Mouse (Mus musculus) embryonic facial prominence, embryonic 14.5 days (tissue): ENCODE measurements at regions not wholly inside any gene's neighbourhood (a gene's known extent, or its start where the extent isn't known, plus 50 kb on each side); places are given as distances from the start of the nearest gene placed in this dataset.
A peak's percentile ranks its signal among the peaks of the same experiment; 100 is the strongest.

Experiments used
- ATAC-seq: fragments of 200-750 bp; cut with Nextera tagmentation; 2 replicates; pipeline ENCODE4 v1.8.0; 2017; ENCODE audit warnings: low read depth, moderate number of reproducible peaks, moderate TSS enrichment
- DNase-seq: peaks from one replicate; pipeline ENCODE4 v3.0.0-alpha.2; 2015; ENCODE audit warnings: low spot score
- H3K27ac ChIP-seq: fragments of 300-500 bp; sonication (generic); replicated peaks from 2 replicates; pipeline ENCODE4 v1.5.1; 2014; ENCODE audit warnings: low read depth, mild to moderate bottlenecking, low read length, moderate library complexity
- H3K27me3 ChIP-seq: fragments of 300-500 bp; sonication (generic); replicated peaks from 2 replicates; pipeline ENCODE4 v1.6.1; 2014; ENCODE audit warnings: low read length; ENCODE audit not compliant: control insufficient read depth, insufficient read depth
- H3K36me3 ChIP-seq: fragments of 300-500 bp; sonication (generic); 2 replicates; pipeline ENCODE4 v1.6.1; 2014; ENCODE audit warnings: low read length, mixed read lengths; ENCODE audit not compliant: control insufficient read depth, insufficient read depth
- H3K4me1 ChIP-seq: fragments of 300-500 bp; sonication (generic); 2 replicates; pipeline ENCODE4 v1.6.1; 2014; ENCODE audit warnings: antibody characterized with exemption, low read length; ENCODE audit not compliant: control insufficient read depth, insufficient read depth
- H3K4me2 ChIP-seq: fragments of 300-500 bp; sonication (generic); 2 replicates; pipeline ENCODE4 v1.6.1; 2014; ENCODE audit warnings: low read depth, mild to moderate bottlenecking, low read length, moderate library complexity, mixed read lengths
- H3K4me3 ChIP-seq: fragments of 300-500 bp; sonication (generic); 2 replicates; pipeline ENCODE4 v1.5.1; 2014; ENCODE audit warnings: low read depth, mild to moderate bottlenecking, low read length
- H3K9ac ChIP-seq: fragments of 300-500 bp; sonication (generic); 2 replicates; pipeline ENCODE4 v1.6.1; 2014; ENCODE audit warnings: low read depth, mild to moderate bottlenecking, low read length, moderate library complexity, mixed read lengths
- H3K9me3 ChIP-seq: fragments of 300-500 bp; sonication (generic); 2 replicates; pipeline ENCODE4 v1.6.1; 2016; ENCODE audit warnings: low read length; ENCODE audit not compliant: control insufficient read depth
- WGBS: fragments of 180-500 bp; shearing (Covaris S2); extraction: QIAGEN DNeasy Blood & Tissue Kit; methylation state at CpG from one replicate; pipeline ENCODE4 v1.1.7; 2014; 5-methylcytosine and 5-hydroxymethylcytosine counted together

DNA sequence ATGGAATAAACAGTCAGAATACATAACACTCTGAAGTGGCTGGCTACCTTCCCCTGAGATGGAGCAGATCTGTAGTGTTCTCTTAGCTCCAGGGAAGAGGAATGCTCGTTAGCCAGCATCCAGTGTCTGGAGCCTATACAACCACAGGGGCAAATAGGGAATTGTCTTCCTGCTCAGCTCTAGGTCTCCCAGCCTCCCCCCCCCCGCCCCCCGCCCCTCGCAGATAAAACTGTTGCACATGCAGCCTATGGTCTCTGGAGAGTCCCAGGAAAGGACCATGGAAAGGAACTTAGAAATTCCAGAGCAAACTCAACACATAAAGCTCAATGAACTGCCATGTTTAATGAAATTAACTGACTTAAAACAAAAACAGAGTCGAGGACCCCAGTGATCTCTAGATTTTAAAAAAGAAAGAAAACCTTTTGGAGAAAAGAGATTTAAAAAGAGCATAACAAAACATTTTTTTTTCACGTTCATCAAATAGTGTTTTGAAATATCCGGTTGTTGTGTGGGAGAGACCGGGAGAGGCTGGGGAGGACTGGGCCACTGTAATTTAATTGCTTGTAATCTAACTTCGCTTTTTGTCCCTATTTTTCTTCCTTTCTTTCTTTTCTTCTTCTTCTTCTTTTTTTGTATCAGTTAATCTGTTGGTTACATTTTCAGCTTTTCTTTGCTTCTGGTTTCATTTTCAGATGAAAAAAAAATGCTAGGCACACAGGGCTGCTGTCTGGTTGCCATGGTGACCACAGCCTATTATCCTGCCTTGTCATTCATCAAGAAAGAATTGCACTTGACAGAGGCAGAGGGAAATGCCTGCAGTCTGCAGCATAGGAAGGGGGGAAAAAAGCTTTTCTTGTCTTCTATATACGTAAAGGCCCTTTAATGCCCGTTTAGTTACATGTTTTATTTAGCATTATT, 450.3 kb upstream of the Ubash3b start:
- H3K9me3 ChIP-seq, result no peaks in the 10 kb centered on the region
- H3K9ac ChIP-seq, result peak overlapping the region; percentile 41; the same call in 1 of the 2 replicates
- ATAC-seq, result peak; percentile 74; the same call in 1 of the 2 replicates
- WGBS, result 6% methylated on average over 11 of the region's 11 CpGs
- peaks cover 47% of the 10 kb centered on the region for H3K4me1 ChIP-seq
- H3K4me2 ChIP-seq, result peak overlapping the region; percentile 51
- peak overlapping the region; percentile 90 for H3K27ac ChIP-seq
- no peaks in the 10 kb centered on the region for H3K27me3 ChIP-seq
- no peaks in the 10 kb centered on the region for H3K36me3 ChIP-seq
- H3K4me3 ChIP-seq, result peak overlapping the region; percentile 19
- DNase-seq, result peak; percentile 95

DNA sequence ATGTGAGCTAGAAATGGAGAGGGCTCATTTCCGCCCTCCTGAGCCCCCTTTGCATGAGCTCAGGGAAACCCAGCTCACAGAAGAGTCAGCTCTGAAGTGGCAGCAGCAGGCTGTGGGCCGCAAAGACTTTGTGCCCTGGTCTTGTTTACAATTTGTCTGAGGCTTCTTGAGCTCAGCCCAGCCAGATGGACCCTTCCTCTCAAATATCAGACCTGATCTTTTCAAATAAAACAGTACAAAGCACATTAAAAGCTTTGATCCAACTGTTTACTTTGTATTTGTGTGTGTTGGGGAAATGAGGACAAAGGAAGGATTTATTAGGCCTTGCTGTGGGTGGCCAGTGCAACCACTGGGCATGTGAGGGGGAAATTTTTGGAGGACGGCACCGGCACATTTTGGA, 448.9 kb upstream of the Ubash3b start:
- Histone ChIP-seq H3K4me3 (no peak overlapping the region), H3K27me3 (no peaks in the 10 kb centered on the region), H3K27ac (peak overlapping the region; percentile 90), H3K9ac (peak overlapping the region; percentile 37; the same call in 1 of the 2 replicates), H3K4me1 (peaks cover 47% of the 10 kb centered on the region), H3K36me3 (no peaks in the 10 kb centered on the region), H3K9me3 (no peaks in the 10 kb centered on the region), H3K4me2 (no peak overlapping the region)
- ATAC-seq, result no peak
- 44% methylated on average over 4 of the region's 4 CpGs for WGBS
- no peak for DNase-seq

DNA sequence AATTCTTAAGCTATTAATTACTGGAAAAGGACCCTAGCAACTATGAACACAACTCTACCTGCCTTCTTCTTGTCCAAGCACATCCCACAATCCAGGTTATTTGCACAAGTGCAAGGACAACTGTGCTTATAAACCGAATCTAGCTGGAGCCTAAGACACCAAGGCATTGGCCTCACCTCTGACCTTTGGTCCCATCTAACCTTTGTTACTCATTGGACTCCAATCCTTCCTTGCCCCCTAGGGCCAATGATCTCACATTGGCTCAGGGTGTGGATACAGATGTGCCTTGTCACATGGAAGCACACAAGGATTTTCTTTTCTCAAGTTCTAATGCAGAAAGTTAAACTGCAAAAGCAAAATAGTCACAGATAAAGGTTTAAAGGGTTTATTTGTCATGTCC, 444.6 kb upstream of the Ubash3b start:
- 63% methylated on average over 1 of the region's 1 CpGs for WGBS
- DNase-seq (no peak), ATAC-seq (no peak)
- Histone ChIP-seq H3K9me3 (no peaks in the 10 kb centered on the region), H3K4me2 (no peak overlapping the region), H3K4me1 (peaks cover 11% of the 10 kb centered on the region), H3K9ac (no peak overlapping the region), H3K27me3 (no peaks in the 10 kb centered on the region), H3K36me3 (0 out of 2 replicates have a peak, but pooled peaks cover 3% of the 10 kb centered on the region), H3K27ac (no peak overlapping the region), H3K4me3 (no peak overlapping the region)

DNA sequence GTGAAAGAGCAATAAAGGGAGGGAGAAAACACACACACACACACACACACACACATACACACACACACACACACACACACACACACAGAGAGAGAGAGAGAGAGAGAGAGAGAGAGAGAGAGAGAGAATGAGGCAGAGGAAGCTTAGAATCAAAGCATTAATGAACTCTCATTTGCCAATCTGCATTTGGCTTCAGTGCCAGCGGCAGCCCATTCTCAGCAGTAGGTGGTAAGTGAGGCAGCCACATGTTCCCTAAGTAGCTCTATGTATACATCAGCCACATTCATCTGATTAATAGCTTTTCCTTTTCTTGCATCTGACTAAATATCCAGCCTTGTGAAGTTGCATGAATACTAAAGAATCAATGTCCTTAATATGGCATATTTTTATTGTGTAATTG, 443.4 kb upstream of the Ubash3b start:
- Histone ChIP-seq H3K27ac (no peak overlapping the region), H3K27me3 (no peaks in the 10 kb centered on the region), H3K4me1 (peaks cover 10% of the 10 kb centered on the region), H3K9me3 (no peaks in the 10 kb centered on the region), H3K9ac (no peak overlapping the region), H3K4me3 (no peak overlapping the region), H3K36me3 (0 out of 2 replicates have a peak, but pooled peaks cover 3% of the 10 kb centered on the region), H3K4me2 (no peak overlapping the region)
- ATAC-seq, result no peak
- WGBS, result 50% methylated on average over 1 of the region's 1 CpGs
- DNase-seq, result no peak

DNA sequence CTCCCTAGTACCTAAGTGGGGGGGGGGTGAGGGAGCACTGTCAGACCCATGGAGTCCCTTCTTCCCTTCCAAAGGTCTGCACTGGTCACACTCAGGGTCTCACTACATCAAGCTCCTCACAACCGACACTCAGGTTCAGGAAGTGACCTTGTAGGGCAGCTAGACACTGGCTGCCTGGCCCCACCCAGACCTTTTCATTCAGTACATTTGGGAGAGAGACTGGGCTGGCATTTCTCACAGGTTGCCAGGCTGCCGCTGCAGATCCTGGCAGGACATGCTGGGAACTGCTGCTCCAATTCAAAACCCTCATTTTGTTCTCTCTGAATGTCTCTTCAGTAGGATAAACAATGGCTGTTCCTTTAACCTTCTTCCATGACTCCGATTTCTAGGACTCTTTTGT, 439.3 kb upstream of the Ubash3b start:
- 0 out of 2 replicates have a peak, but pooled peaks cover 7% of the 10 kb centered on the region for H3K36me3 ChIP-seq
- WGBS, result 43% methylated on average over 3 of the region's 3 CpGs
- H3K9me3 ChIP-seq, result no peaks in the 10 kb centered on the region
- H3K27ac ChIP-seq, result no peak overlapping the region; the same call in 1 of the 2 replicates
- ATAC-seq (no peak), DNase-seq (no peak)
- H3K4me3 ChIP-seq, result no peak overlapping the region
- H3K9ac ChIP-seq, result no peak overlapping the region
- peaks cover 34% of the 10 kb centered on the region for H3K4me1 ChIP-seq
- no peaks in the 10 kb centered on the region for H3K27me3 ChIP-seq
- H3K4me2 ChIP-seq, result no peak overlapping the region

DNA sequence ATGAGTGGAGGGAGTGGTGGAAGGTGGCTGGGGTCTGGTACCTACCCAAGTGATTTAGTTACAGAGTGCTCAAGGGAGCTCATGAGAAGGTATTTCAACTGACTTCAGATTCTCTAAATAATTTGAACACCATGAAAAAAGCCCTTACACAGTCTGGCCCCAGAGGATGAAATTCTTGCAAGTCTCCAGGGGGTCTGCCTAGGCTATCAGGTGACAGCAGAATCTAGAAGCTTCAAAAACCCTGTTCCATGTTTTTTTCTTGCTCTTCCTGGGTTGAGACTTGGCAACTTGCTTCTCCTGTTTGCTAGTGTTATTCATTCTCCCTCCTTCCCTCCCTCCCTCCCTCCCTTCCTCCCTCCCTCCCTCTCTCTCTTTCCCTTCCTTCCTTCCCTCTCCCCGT, 438.4 kb upstream of the Ubash3b start:
- Histone ChIP-seq H3K27ac (peak overlapping the region; percentile 2), H3K4me2 (no peak overlapping the region), H3K27me3 (no peaks in the 10 kb centered on the region), H3K9ac (no peak overlapping the region), H3K4me3 (no peak overlapping the region), H3K36me3 (0 out of 2 replicates have a peak, but pooled peaks cover 7% of the 10 kb centered on the region), H3K9me3 (no peaks in the 10 kb centered on the region), H3K4me1 (peaks cover 41% of the 10 kb centered on the region)
- WGBS, result 13% methylated on average over 1 of the region's 1 CpGs
- DNase-seq (peak; percentile 65), ATAC-seq (peak; percentile 13; the same call in 1 of the 2 replicates)

DNA sequence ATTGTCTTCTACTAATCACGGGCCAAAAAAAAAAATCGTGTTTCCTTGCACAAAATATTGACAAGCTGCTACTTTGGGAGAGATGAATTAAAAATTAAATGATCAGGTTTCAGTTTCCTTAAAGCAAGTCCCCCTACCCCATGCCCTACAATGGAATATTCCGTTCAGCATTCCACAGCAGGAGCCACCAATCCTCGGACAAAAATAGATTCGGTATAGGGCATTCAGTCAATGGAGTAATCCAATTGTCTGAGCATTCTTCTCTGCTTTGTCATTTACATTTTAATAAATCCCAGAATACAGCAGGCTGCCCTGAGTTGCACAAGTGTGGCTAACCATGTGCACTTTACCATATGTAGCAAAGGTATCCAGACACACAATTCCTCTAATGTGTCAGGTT, 434.3 kb upstream of the Ubash3b start:
- Histone ChIP-seq H3K36me3 (peaks cover 35% of the 10 kb centered on the region), H3K27ac (peak overlapping the region; percentile 67), H3K9ac (no peak overlapping the region), H3K27me3 (no peaks in the 10 kb centered on the region), H3K4me2 (no peak overlapping the region), H3K9me3 (no peaks in the 10 kb centered on the region), H3K4me1 (peaks cover 58% of the 10 kb centered on the region), H3K4me3 (no peak overlapping the region)
- 25% methylated on average over 5 of the region's 5 CpGs for WGBS
- DNase-seq (peak; percentile 90), ATAC-seq (no peak)

DNA sequence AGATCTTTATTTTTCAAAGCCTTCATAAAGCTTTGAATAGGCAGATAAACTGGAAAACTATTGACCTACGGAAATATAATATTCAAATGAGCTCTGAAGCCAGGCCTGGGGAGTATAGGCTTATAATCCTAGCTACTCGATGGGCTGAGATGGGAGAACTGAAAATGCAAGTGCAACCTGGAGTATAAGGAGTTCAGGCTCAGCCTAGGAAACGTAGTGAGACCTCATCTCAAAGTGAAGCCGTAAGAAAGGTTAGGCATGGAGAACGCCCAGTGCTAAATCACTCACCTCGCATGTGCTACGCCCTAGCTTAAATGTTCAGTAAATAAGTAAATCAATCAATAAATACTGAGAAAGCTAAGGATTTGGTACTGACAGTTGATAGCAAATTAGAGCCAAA, 432.5 kb upstream of the Ubash3b start:
- ATAC-seq (no peak), DNase-seq (no peak)
- Histone ChIP-seq H3K4me3 (no peak overlapping the region), H3K4me1 (peaks cover 58% of the 10 kb centered on the region), H3K36me3 (peaks cover 51% of the 10 kb centered on the region), H3K27ac (peak overlapping the region; percentile 67), H3K4me2 (no peak overlapping the region), H3K27me3 (no peaks in the 10 kb centered on the region), H3K9me3 (no peaks in the 10 kb centered on the region), H3K9ac (no peak overlapping the region)
- WGBS, result 77% methylated on average over 7 of the region's 7 CpGs
